Mouse (Mus musculus) lung, postnatal 0 days (tissue): Measurements from ENCODE around the gene Pax9. TPM values are rescaled to one million over a fixed set of nuclear protein-coding genes. Genes with fewer than 3 reads are reported as not detected.
A peak's percentile ranks its signal among the peaks of the same experiment; 100 is the strongest.

Source experiments
- ATAC-seq: fragments of 200-750 bp; cut with Nextera tagmentation; 2 replicates; pipeline ENCODE4 v1.8.0; 2017; ENCODE audit warnings: moderate library complexity
- DNase-seq: peaks from one replicate; pipeline ENCODE4 v3.0.0-alpha.2; 2016; ENCODE audit warnings: low spot score
- H3K27ac ChIP-seq: fragments of 300-500 bp; sonication (generic); 2 replicates; pipeline ENCODE4 v1.5.1; 2014; ENCODE audit warnings: antibody characterized with exemption, mild to moderate bottlenecking, low read length, mixed read lengths
- H3K27me3 ChIP-seq: fragments of 300-500 bp; sonication (generic); replicated peaks from 2 replicates; pipeline ENCODE4 v1.6.1; 2014; ENCODE audit warnings: low read length, mixed read lengths; ENCODE audit not compliant: insufficient read depth
- H3K36me3 ChIP-seq: fragments of 300-500 bp; sonication (generic); 2 replicates; pipeline ENCODE4 v1.6.1; 2014; ENCODE audit warnings: low read length, mixed read lengths; ENCODE audit not compliant: insufficient read depth
- H3K4me1 ChIP-seq: fragments of 300-500 bp; sonication (generic); 2 replicates; pipeline ENCODE4 v1.6.1; 2014; ENCODE audit warnings: antibody characterized with exemption, low read depth, low read length, mixed read lengths; ENCODE audit not compliant: insufficient read depth
- H3K4me2 ChIP-seq: fragments of 300-500 bp; sonication (generic); replicated peaks from 2 replicates; pipeline ENCODE4 v1.6.1; 2014; ENCODE audit warnings: low read depth, mild to moderate bottlenecking, low read length, moderate library complexity, mixed read lengths
- H3K4me3 ChIP-seq: fragments of 300-500 bp; sonication (generic); 2 replicates; pipeline ENCODE4 v1.5.1; 2014; ENCODE audit warnings: low read depth, low read length
- H3K9ac ChIP-seq: fragments of 300-500 bp; sonication (generic); replicated peaks from 2 replicates; pipeline ENCODE4 v1.6.1; 2014; ENCODE audit warnings: low read depth, mild to moderate bottlenecking
- H3K9me3 ChIP-seq: fragments of 300-500 bp; sonication (generic); 2 replicates; pipeline ENCODE4 v1.6.1; 2016; ENCODE audit warnings: low read length, mixed read lengths
- CTCF ChIP-seq: IDR thresholded peaks from 2 replicates; pipeline ENCODE4 v1.5.1; 2016; ENCODE audit warnings: antibody characterized with exemption, mild to moderate bottlenecking
- EP300 ChIP-seq: IDR thresholded peaks from 2 replicates; pipeline ENCODE4 v1.6.1; 2016; ENCODE audit warnings: antibody characterized with exemption, mild to moderate bottlenecking, control low read depth
- WGBS: fragments of 180-500 bp; shearing (Covaris S2); extraction: QIAGEN DNeasy Blood & Tissue Kit; methylation state at CpG from one replicate; pipeline ENCODE4 v1.1.7; 2014; 5-methylcytosine and 5-hydroxymethylcytosine counted together
- polyA plus RNA-seq: library from polyadenylated mRNA; unstranded; fragments of >200 nt; fragmentation: Nextera tagmentation; extraction: Ambion mirVana; gene quantifications from 2 replicates; pipeline ENCODE4 v1.2.1, GENCODE M21; 2015

The Pax9 gene
- polyA plus RNA-seq, 1 experiment from 2014 or later: 0.05 TPM

DNA sequence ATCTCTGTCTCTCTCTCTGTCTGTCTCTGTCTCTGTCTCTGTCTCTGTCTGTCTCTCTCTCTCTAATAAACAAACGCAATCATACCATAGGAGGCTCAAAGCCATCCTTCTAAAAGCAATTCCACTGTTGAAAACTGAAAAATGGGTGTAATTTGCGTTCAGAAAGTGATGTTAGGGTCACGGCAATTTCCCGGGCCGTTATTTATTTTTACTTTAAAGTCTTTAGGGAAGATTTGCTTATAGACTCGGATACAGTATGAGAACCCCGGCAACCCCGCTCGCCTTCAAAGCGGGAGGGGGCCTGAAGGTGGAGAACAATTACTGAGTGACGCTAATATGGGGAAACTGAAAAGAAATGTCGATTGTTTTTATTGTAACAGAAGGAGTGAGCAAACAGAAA lies 566 bp upstream of the Pax9 start:
- ATAC-seq: no peak
- WGBS: 3% methylated on average over 12 of the region's 12 CpGs
- Histone ChIP-seq H3K4me3 (no peak overlapping the region; the same call in 1 of the 2 replicates), H3K27me3 (peaks cover 94% of the 10 kb centered on the region), H3K4me1 (peaks cover 11% of the 10 kb centered on the region; the same call in 1 of the 2 replicates), H3K9ac (no peak overlapping the region), H3K27ac (no peak overlapping the region), H3K4me2 (no peak overlapping the region), H3K9me3 (no peaks in the 10 kb centered on the region), H3K36me3 (no peaks in the 10 kb centered on the region)
- DNase-seq: no peak
- TF ChIP-seq CTCF: no peak
- TF ChIP-seq EP300: no peak

DNA sequence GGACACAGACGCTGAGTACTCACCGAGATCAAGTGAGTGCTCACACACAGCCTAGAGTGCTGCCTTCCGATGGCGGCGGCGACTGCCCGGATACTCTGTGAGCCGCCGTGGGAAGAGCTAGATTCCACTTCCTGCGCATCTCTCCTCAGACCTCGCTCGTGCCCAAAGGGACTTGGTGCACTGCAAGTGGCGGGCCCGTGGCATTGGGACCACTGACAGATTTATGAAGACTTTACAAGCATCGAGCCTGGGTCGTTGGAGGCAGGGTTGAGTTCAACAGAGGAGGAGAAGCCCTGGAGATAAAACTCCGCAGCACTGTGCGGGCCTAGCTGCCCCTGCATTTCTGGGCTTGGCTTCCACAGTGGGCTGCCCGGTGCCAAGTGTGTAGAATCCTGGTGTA lies 969 bp downstream of the Pax9 start:
- H3K9ac ChIP-seq: no peak overlapping the region
- H3K4me1 ChIP-seq: peaks cover 14% of the 10 kb centered on the region; the same call in 1 of the 2 replicates
- WGBS: 7% methylated on average over 19 of the region's 19 CpGs
- H3K4me2 ChIP-seq: no peak overlapping the region
- TF ChIP-seq EP300 (no peak), CTCF (no peak)
- H3K27me3 ChIP-seq: peaks cover 97% of the 10 kb centered on the region
- no peak overlapping the region for H3K4me3 ChIP-seq
- DNase-seq (no peak), ATAC-seq (no peak)
- H3K36me3 ChIP-seq: no peaks in the 10 kb centered on the region
- no peaks in the 10 kb centered on the region for H3K9me3 ChIP-seq
- H3K27ac ChIP-seq: no peak overlapping the region

- Histone ChIP-seq H3K27me3 (peaks cover 96% of the 10 kb centered on the region), H3K9me3 (no peaks in the 10 kb centered on the region), H3K36me3 (no peaks in the 10 kb centered on the region), H3K9ac (no peak overlapping the region), H3K27ac (no peak overlapping the region), H3K4me2 (no peak overlapping the region), H3K4me3 (no peak overlapping the region), H3K4me1 (peaks cover 14% of the 10 kb centered on the region; the same call in 1 of the 2 replicates)
- DNase-seq: no peak
- 18% methylated on average over 14 of the region's 14 CpGs for WGBS
- ATAC-seq: no peak
- TF ChIP-seq CTCF (no peak), EP300 (no peak)
Observed at GRCm38 (mm10) chr12:56693411-56694098, 2.0 kb downstream of the Pax9 start.

DNA sequence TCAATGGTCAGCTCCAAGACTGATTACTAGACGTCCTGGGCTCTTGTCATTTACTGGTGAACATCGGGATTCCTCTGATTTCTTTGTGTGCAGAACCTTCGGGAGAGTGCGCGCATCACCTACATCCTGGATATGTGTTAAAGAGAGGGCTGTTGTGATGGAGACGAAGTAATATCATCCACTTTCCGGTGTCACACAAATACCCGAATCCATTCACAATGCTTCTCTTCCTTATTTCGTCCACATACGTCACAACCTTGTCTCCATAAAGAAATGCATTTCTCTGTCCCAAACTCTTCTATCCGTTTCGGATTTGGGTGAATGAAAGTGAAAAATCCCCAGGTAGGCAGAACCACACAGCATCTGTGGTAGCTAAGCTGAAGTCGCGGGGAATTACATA lies 2.8 kb downstream of the Pax9 start:
- Histone ChIP-seq H3K36me3 (no peaks in the 10 kb centered on the region), H3K27me3 (peaks cover 93% of the 10 kb centered on the region), H3K9ac (no peak overlapping the region), H3K4me3 (no peak overlapping the region), H3K27ac (no peak overlapping the region), H3K9me3 (no peaks in the 10 kb centered on the region), H3K4me1 (peaks cover 14% of the 10 kb centered on the region; the same call in 1 of the 2 replicates), H3K4me2 (no peak overlapping the region)
- DNase-seq (no peak), ATAC-seq (no peak)
- TF ChIP-seq EP300 (no peak), CTCF (no peak)
- WGBS: 6% methylated on average over 14 of the region's 14 CpGs

DNA sequence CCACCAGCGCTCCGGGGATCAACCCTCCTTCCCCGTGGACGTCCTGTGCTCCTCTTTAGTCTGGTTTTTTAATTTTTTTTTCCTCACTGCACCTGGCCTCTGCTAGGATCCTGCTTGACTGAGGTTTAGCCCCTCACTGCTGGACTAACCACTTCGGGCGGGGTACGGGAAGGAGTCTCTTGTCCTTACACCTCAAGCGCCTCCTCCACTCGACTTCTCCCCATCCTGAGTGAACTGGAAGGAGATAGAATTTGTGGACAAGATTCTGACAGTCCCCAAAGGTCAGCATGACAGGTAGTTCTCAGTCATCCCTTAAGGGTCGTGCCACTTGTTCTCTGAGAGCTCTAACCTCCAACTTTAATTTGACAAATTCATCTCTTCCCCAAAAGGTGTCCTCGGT lies 3.4 kb downstream of the Pax9 start:
- ATAC-seq (no peak), DNase-seq (no peak)
- Histone ChIP-seq H3K36me3 (no peaks in the 10 kb centered on the region), H3K27ac (no peak overlapping the region), H3K9ac (no peak overlapping the region), H3K4me3 (peak overlapping the region; percentile 30; the same call in 1 of the 2 replicates), H3K9me3 (no peaks in the 10 kb centered on the region), H3K4me1 (peaks cover 14% of the 10 kb centered on the region; the same call in 1 of the 2 replicates), H3K27me3 (peaks cover 94% of the 10 kb centered on the region), H3K4me2 (peak overlapping the region; percentile 58)
- TF ChIP-seq CTCF (no peak), EP300 (no peak)
- WGBS: 3% methylated on average over 11 of the region's 11 CpGs

DNA sequence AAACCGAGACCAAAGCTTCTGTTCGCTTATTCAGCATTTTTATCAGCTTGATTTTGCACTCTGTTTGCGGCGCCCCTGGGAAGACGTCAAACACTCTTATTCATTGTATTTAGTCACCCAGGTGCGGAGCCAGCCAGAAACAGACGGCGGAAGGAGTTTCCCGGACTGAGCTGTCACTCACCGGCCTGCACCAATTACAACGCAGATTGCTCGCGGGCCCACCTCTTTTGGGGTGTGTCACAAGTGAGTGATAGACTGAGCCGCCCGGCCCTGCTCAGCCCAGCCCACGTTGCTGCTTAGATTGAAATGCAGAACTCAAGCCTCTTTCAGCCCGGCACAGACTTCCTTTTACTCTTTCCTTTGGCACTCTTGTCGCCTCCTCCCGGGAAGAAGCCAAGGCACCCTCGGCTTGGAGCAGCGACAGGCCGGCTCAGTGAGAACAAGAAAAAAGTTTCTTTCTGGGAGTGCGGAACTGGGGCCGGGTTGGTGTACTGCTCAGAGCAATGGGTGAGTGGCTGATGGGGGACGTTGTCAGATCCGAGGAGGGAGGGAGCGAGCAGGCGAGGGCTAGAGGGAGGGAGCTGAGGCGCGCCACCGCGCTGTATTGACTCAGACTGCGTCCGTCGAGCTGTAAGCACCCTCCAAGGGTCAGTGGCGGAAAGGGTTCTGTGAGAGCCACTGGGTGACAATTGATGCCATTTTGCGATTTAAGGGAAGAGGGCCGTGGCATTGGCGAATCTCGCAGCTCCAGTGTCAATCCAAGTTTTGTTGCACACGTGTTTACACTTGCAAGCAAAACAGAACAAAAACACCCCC lies 4.0 kb downstream of the Pax9 start:
- H3K4me3 ChIP-seq: peak overlapping the region; percentile 30
- H3K9ac ChIP-seq: no peak overlapping the region
- peaks cover 94% of the 10 kb centered on the region for H3K27me3 ChIP-seq
- peak; percentile 84 for DNase-seq
- peaks cover 14% of the 10 kb centered on the region; the same call in 1 of the 2 replicates for H3K4me1 ChIP-seq
- ATAC-seq: peak; percentile 96
- peak overlapping the region; percentile 58 for H3K4me2 ChIP-seq
- under 1% methylated on average over 41 of the region's 41 CpGs for WGBS
- no peak for TF ChIP-seq EP300
- TF ChIP-seq CTCF: no peak
- no peaks in the 10 kb centered on the region for H3K9me3 ChIP-seq
- H3K27ac ChIP-seq: no peak overlapping the region
- no peaks in the 10 kb centered on the region for H3K36me3 ChIP-seq
